Mouse (Mus musculus) megakaryocyte, embryonic 14.5 days (primary cell): ENCODE results near the gene Zyg11b. TPM values are rescaled to one million over a fixed set of nuclear protein-coding genes. Genes with fewer than 3 reads are reported as not detected.

Experiments
- H3K27me3 ChIP-seq: replicated peaks from 2 replicates; pipeline ENCODE3; 2012; ENCODE audit warnings: inconsistent platforms
- H3K36me3 ChIP-seq: replicated peaks from 2 replicates; pipeline ENCODE3; 2012; ENCODE audit warnings: low read length, inconsistent platforms, mixed read lengths
- H3K4me1 ChIP-seq: 2 replicates; pipeline ENCODE4 v1.6.1; 2012; ENCODE audit warnings: inconsistent platforms
- H3K4me3 ChIP-seq: replicated peaks from 2 replicates; pipeline ENCODE3; 2012; ENCODE audit warnings: moderate library complexity, mild to moderate bottlenecking, inconsistent platforms
- H3K9me3 ChIP-seq: 2 replicates; pipeline ENCODE4 v1.6.1; 2012; ENCODE audit warnings: inconsistent platforms
- FLI1 ChIP-seq: IDR thresholded peaks from 2 replicates; pipeline ENCODE4 v1.6.1; 2012; ENCODE audit warnings: low read length, inconsistent platforms, mixed read lengths
- GATA1 ChIP-seq: IDR thresholded peaks from 3 replicates; pipeline ENCODE4 v1.6.1; 2012; ENCODE audit warnings: mixed read lengths, low read length, inconsistent platforms, borderline replicate concordance
- polyA plus RNA-seq: library from polyadenylated mRNA; stranded (reverse); fragments of >175 nt; gene quantifications from 2 replicates; pipeline ENCODE4 v1.2.3, GENCODE M21; 2012; ENCODE audit warnings: low replicate concordance; ENCODE audit not compliant: insufficient read depth

Gene Zyg11b
- polyA plus RNA-seq, 1 experiment, result 0.89 TPM

- Histone ChIP-seq H3K36me3 (no peaks in the 10 kb centered on the region), H3K9me3 (peaks cover 14% of the 10 kb centered on the region), H3K4me1 (peaks cover 40% of the 10 kb centered on the region), H3K4me3 (peak overlapping the region; percentile 20), H3K27me3 (peaks cover 12% of the 10 kb centered on the region)
- TF ChIP-seq GATA1, result no peak
- TF ChIP-seq FLI1, result no peak
These were observed 18.0 kb upstream of the Zyg11b start for GRCm38 (mm10) chr4:108318649-108319615.

- H3K4me3 ChIP-seq, result peak overlapping the region; percentile 4
- no peak for TF ChIP-seq FLI1
- TF ChIP-seq GATA1, result no peak
- H3K36me3 ChIP-seq, result no peaks in the 10 kb centered on the region
- peaks cover 14% of the 10 kb centered on the region for H3K27me3 ChIP-seq
- H3K4me1 ChIP-seq, result peaks cover 42% of the 10 kb centered on the region
- peaks cover 14% of the 10 kb centered on the region for H3K9me3 ChIP-seq
These were observed 17.0 kb upstream of the Zyg11b start for GRCm38 (mm10) chr4:108317656-108318605.

- no peaks in the 10 kb centered on the region for H3K36me3 ChIP-seq
- no peak overlapping the region for H3K4me3 ChIP-seq
- H3K27me3 ChIP-seq, result peaks cover 14% of the 10 kb centered on the region
- peaks cover 15% of the 10 kb centered on the region for H3K9me3 ChIP-seq
- TF ChIP-seq GATA1, result no peak
- TF ChIP-seq FLI1, result no peak
- H3K4me1 ChIP-seq, result peaks cover 54% of the 10 kb centered on the region
These were observed 13.1 kb upstream of the Zyg11b start for GRCm38 (mm10) chr4:108314041-108314440.

- TF ChIP-seq FLI1 (no peak), GATA1 (no peak)
- peaks cover 4% of the 10 kb centered on the region for H3K27me3 ChIP-seq
- peaks cover 26% of the 10 kb centered on the region for H3K9me3 ChIP-seq
- H3K4me1 ChIP-seq, result peaks cover 32% of the 10 kb centered on the region
- no peaks in the 10 kb centered on the region for H3K36me3 ChIP-seq
- no peak overlapping the region for H3K4me3 ChIP-seq
These were observed 9.8 kb upstream of the Zyg11b start for GRCm38 (mm10) chr4:108310706-108311105.

- Histone ChIP-seq H3K9me3 (peaks cover 11% of the 10 kb centered on the region), H3K27me3 (no peaks in the 10 kb centered on the region), H3K4me1 (peaks cover 42% of the 10 kb centered on the region), H3K4me3 (no peak overlapping the region), H3K36me3 (peaks cover 6% of the 10 kb centered on the region)
- TF ChIP-seq GATA1 (no peak), FLI1 (no peak)
These were observed 1.5 kb upstream of the Zyg11b start for GRCm38 (mm10) chr4:108302296-108302890.

GRCm38 (mm10) chr4:108300266-108300665 is 630 bp downstream of the Zyg11b start:
- Histone ChIP-seq H3K9me3 (peaks cover 3% of the 10 kb centered on the region), H3K4me1 (peaks cover 58% of the 10 kb centered on the region), H3K4me3 (peak overlapping the region; percentile 99), H3K36me3 (peaks cover 10% of the 10 kb centered on the region), H3K27me3 (no peaks in the 10 kb centered on the region)
- TF ChIP-seq GATA1, result no peak
- TF ChIP-seq FLI1, result no peak

GRCm38 (mm10) chr4:108276973-108277372 is 23.9 kb downstream of the Zyg11b start:
- Histone ChIP-seq H3K4me1 (peaks cover 69% of the 10 kb centered on the region), H3K9me3 (no peaks in the 10 kb centered on the region), H3K27me3 (no peaks in the 10 kb centered on the region), H3K36me3 (peaks cover 46% of the 10 kb centered on the region), H3K4me3 (no peak overlapping the region)
- TF ChIP-seq FLI1, result no peak
- TF ChIP-seq GATA1, result no peak

GRCm38 (mm10) chr4:108272286-108272685 is 28.6 kb downstream of the Zyg11b start:
- no peak overlapping the region for H3K4me3 ChIP-seq
- H3K36me3 ChIP-seq, result peaks cover 55% of the 10 kb centered on the region
- TF ChIP-seq FLI1 (no peak), GATA1 (no peak)
- peaks cover 68% of the 10 kb centered on the region for H3K4me1 ChIP-seq
- H3K9me3 ChIP-seq, result no peaks in the 10 kb centered on the region
- H3K27me3 ChIP-seq, result no peaks in the 10 kb centered on the region

- Histone ChIP-seq H3K9me3 (no peaks in the 10 kb centered on the region), H3K27me3 (no peaks in the 10 kb centered on the region), H3K36me3 (peaks cover 79% of the 10 kb centered on the region), H3K4me3 (no peak overlapping the region), H3K4me1 (peaks cover 53% of the 10 kb centered on the region)
- TF ChIP-seq FLI1 (no peak), GATA1 (no peak)
These were observed 35.1 kb downstream of the Zyg11b start for GRCm38 (mm10) chr4:108265774-108266173.
